Mouse (Mus musculus) adrenal gland, postnatal 14 days (tissue): Measurements from ENCODE around the gene Cdr2l. TPM values are rescaled to one million over a fixed set of nuclear protein-coding genes. Genes with fewer than 3 reads are reported as not detected.
"Not testable (repeated sequence)": the region's sequence is repeated elsewhere in the genome, so short reads cannot be mapped to it uniquely, and the experiment has no call there.

Experiments
- DNase-seq: peaks from one replicate; pipeline ENCODE4 v3.0.0; 2021; ENCODE audit warnings: mixed read lengths
- total RNA-seq: library from RNA; stranded (reverse); gene quantifications from 2 replicates; pipeline ENCODE4 v1.2.3, GENCODE M21; 2021

Cdr2l gene
- total RNA-seq, 1 experiment from 2014 or later, result 66.2 TPM

- no peak for DNase-seq
Observed at GRCm38 (mm10) chr11:115370368-115370767, 11.3 kb upstream of the Cdr2l start.

GRCm38 (mm10) chr11:115371354-115371753 lies 10.4 kb upstream of the Cdr2l start:
- DNase-seq, result no peak

GRCm38 (mm10) chr11:115372015-115372414 lies 9.7 kb upstream of the Cdr2l start:
- DNase-seq, result no peak

GRCm38 (mm10) chr11:115372737-115373136 lies 9.0 kb upstream of the Cdr2l start:
- DNase-seq, result no peak

- DNase-seq, result peak; percentile 90
Observed at GRCm38 (mm10) chr11:115373805-115374694, 7.7 kb upstream of the Cdr2l start.

- peak; percentile 65 for DNase-seq
Observed at GRCm38 (mm10) chr11:115374695-115375425, 6.9 kb upstream of the Cdr2l start.

GRCm38 (mm10) chr11:115376722-115377121 lies 5.0 kb upstream of the Cdr2l start:
- no peak for DNase-seq

- DNase-seq, result no peak
Observed at GRCm38 (mm10) chr11:115377254-115377653, 4.5 kb upstream of the Cdr2l start.

- DNase-seq, result no peak
Observed at GRCm38 (mm10) chr11:115377854-115378253, 3.9 kb upstream of the Cdr2l start.

- DNase-seq, result no peak
Observed at GRCm38 (mm10) chr11:115381276-115381675, 440 bp upstream of the Cdr2l start.

- peak; percentile 61 for DNase-seq
Observed at GRCm38 (mm10) chr11:115382891-115383290, 1.2 kb downstream of the Cdr2l start.

GRCm38 (mm10) chr11:115383701-115384474 lies 2.2 kb downstream of the Cdr2l start:
- peak; percentile 52 for DNase-seq

GRCm38 (mm10) chr11:115384587-115384986 lies 2.9 kb downstream of the Cdr2l start:
- DNase-seq, result peak; percentile 88

- DNase-seq, result not testable (repeated sequence)
Observed at GRCm38 (mm10) chr11:115386859-115387258, 5.1 kb downstream of the Cdr2l start.

- no peak for DNase-seq
Observed at GRCm38 (mm10) chr11:115391358-115391757, 9.6 kb downstream of the Cdr2l start.

GRCm38 (mm10) chr11:115393721-115394325 lies 12.1 kb downstream of the Cdr2l start:
- peak; percentile 62 for DNase-seq

- DNase-seq, result peak; percentile 3
Observed at GRCm38 (mm10) chr11:115398085-115398484, 16.4 kb downstream of the Cdr2l start.

- peak; percentile 51 for DNase-seq
Observed at GRCm38 (mm10) chr11:115400126-115400525, 18.4 kb downstream of the Cdr2l start.

- DNase-seq, result peak; percentile 35
Observed at GRCm38 (mm10) chr11:115400630-115401391, 19.1 kb downstream of the Cdr2l start.

GRCm38 (mm10) chr11:115403338-115404124 lies 21.8 kb downstream of the Cdr2l start, which contains the start of gene Mrpl58:
TSS of gene Mrpl58 (plus strand) at chr11:115403752.
- peak; percentile 93 for DNase-seq
